Mouse (Mus musculus) midbrain, embryonic 16.5 days (tissue): ENCODE measurements at regions not wholly inside any gene's neighbourhood (a gene's known extent, or its start where the extent isn't known, plus 50 kb on each side); places are given as distances from the start of the nearest gene placed in this dataset.

Source experiments
- ATAC-seq: fragments of 200-750 bp; cut with Nextera tagmentation; 2 replicates; pipeline ENCODE4 v1.8.0; 2017; ENCODE audit warnings: moderate TSS enrichment
- H3K27ac ChIP-seq: fragments of 300-500 bp; sonication (generic); 2 replicates; pipeline ENCODE4 v1.5.1; 2014; ENCODE audit warnings: mild to moderate bottlenecking, low read length, mixed read lengths
- H3K27me3 ChIP-seq: fragments of 300-500 bp; sonication (generic); 2 replicates; pipeline ENCODE4 v1.6.1; 2014; ENCODE audit warnings: low read depth, low read length, mixed read lengths; ENCODE audit not compliant: control insufficient read depth, insufficient read depth
- H3K36me3 ChIP-seq: fragments of 300-500 bp; sonication (generic); 2 replicates; pipeline ENCODE4 v1.6.1; 2014; ENCODE audit warnings: mild to moderate bottlenecking, low read length, moderate library complexity, mixed read lengths; ENCODE audit not compliant: control insufficient read depth, insufficient read depth
- H3K4me1 ChIP-seq: fragments of 300-500 bp; sonication (generic); 2 replicates; pipeline ENCODE4 v1.6.1; 2014; ENCODE audit warnings: mild to moderate bottlenecking, low read length, mixed read lengths; ENCODE audit not compliant: control insufficient read depth, insufficient read depth
- H3K4me2 ChIP-seq: fragments of 300-500 bp; sonication (generic); 2 replicates; pipeline ENCODE4 v1.6.1; 2014; ENCODE audit warnings: mild to moderate bottlenecking, low read length, mixed read lengths
- H3K4me3 ChIP-seq: fragments of 300-500 bp; sonication (generic); 2 replicates; pipeline ENCODE4 v1.5.1; 2014; ENCODE audit warnings: low read depth, mild to moderate bottlenecking, low read length, moderate library complexity, mixed read lengths
- H3K9ac ChIP-seq: fragments of 300-500 bp; sonication (generic); 2 replicates; pipeline ENCODE4 v1.6.1; 2014; ENCODE audit warnings: low read depth, low read length, mixed read lengths
- H3K9me3 ChIP-seq: fragments of 300-500 bp; sonication (generic); replicated peaks from 2 replicates; pipeline ENCODE4 v1.6.1; 2014; ENCODE audit warnings: mild to moderate bottlenecking, low read length, mixed read lengths; ENCODE audit not compliant: control insufficient read depth, poor library complexity, severe bottlenecking
- whole genome bisulfite sequencing: fragments of 180-500 bp; shearing (Covaris S2); extraction: QIAGEN DNeasy Blood & Tissue Kit; methylation state at CpG from one replicate; pipeline ENCODE4 v1.1.7; 2014; 5-methylcytosine and 5-hydroxymethylcytosine counted together

DNA sequence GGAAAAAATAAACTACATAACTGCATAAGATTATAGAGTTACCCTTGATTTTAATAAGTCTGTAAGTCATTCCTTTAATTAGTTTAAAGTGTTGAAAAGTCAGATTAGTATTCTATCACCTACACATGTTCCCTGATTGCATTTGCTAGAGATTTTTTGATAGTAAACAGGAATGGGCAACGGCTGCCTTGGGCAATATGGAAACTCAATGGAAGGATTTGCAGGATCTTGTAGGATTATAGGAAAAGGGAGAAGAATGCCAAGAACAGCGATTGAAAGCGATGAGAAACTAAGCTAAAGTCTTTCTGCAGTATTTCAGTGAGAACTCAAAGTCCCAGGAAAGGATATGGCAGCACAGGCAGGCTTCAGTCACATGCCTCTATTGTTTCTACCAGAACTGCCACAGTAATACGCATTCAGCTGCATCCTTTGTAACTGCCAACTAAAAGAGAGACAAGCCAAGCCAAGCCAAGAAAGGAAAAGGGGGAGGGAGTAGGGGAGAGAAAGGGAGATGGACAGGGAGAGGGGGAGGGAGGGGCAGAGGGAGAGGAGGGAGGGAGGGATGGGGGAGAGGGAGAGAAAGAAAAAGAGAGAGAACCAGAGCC lies 340.3 kb downstream of the Kif16b start:
- Histone ChIP-seq H3K9me3 (no peaks in the 10 kb centered on the region), H3K9ac (no peak overlapping the region), H3K4me1 (no peaks in the 10 kb centered on the region), H3K36me3 (no peaks in the 10 kb centered on the region), H3K27me3 (no peaks in the 10 kb centered on the region), H3K27ac (no peak overlapping the region), H3K4me2 (no peak overlapping the region), H3K4me3 (no peak overlapping the region)
- ATAC-seq, result peak; percentile 87
- WGBS, result 25% methylated on average over 4 of the region's 4 CpGs

GRCm38 (mm10) chr2:142560400-142560799 lies 340.9 kb downstream of the Kif16b start:
- Histone ChIP-seq H3K4me1 (no peaks in the 10 kb centered on the region), H3K36me3 (no peaks in the 10 kb centered on the region), H3K27ac (no peak overlapping the region), H3K9me3 (no peaks in the 10 kb centered on the region), H3K9ac (no peak overlapping the region), H3K27me3 (no peaks in the 10 kb centered on the region), H3K4me2 (no peak overlapping the region), H3K4me3 (no peak overlapping the region)
- ATAC-seq, result no peak
- 46% methylated on average over 3 of the region's 3 CpGs for WGBS

DNA sequence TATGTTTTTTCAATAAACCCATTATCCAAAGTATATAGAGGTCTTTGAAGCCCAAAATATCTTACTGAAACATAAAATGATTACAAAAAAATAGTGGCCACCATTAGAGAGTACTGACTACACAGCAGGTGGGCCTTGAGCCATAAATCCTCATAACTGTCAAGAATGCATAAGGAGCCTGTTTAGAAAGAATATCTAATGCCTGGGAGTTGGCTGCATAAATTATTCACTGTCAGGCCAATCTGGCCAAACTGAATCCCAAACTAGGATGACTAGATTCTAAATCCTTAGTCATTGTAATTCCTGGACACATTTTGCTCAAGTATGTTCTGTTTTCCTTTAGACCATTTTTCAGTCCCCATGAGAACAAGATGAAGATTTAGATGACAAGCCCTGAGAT lies 341.4 kb downstream of the Kif16b start:
- Histone ChIP-seq H3K4me2 (no peak overlapping the region), H3K36me3 (no peaks in the 10 kb centered on the region)
- ATAC-seq, result no peak

GRCm38 (mm10) chr2:142554851-142555250 lies 346.5 kb downstream of the Kif16b start:
- Histone ChIP-seq H3K4me3 (no peak overlapping the region), H3K36me3 (no peaks in the 10 kb centered on the region), H3K4me1 (no peaks in the 10 kb centered on the region), H3K4me2 (no peak overlapping the region), H3K9me3 (no peaks in the 10 kb centered on the region), H3K27me3 (no peaks in the 10 kb centered on the region), H3K9ac (no peak overlapping the region), H3K27ac (no peak overlapping the region)
- WGBS, result 84% methylated on average over 2 of the region's 2 CpGs
- peak; percentile 45; the same call in 1 of the 2 replicates for ATAC-seq

More for the DNA sequence above, 341.4 kb downstream of the Kif16b start:
- Histone ChIP-seq H3K9me3 (no peaks in the 10 kb centered on the region), H3K27me3 (no peaks in the 10 kb centered on the region), H3K27ac (no peak overlapping the region), H3K9ac (no peak overlapping the region), H3K4me3 (no peak overlapping the region), H3K4me1 (no peaks in the 10 kb centered on the region)

DNA sequence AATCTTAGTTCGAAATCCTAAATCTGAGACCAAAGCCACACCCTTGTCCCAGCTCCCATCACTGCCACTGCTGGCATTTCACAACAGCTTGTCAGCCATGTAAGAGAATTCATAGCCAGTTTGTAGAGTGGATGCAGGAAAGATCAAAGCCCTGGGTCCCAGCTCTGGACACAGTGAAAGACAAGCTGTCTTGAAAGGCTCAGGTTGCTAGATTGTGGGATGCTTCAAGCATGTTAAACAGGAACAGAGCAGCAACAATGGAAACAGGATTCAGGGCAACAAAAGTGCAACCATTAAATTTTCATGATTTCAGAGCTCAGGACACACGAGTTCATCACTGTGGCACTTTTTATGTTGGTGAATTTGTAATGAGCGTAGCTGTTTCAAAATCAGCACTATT lies 349.6 kb downstream of the Kif16b start:
- Histone ChIP-seq H3K27ac (no peak overlapping the region), H3K4me3 (no peak overlapping the region), H3K9me3 (no peaks in the 10 kb centered on the region), H3K9ac (no peak overlapping the region), H3K4me2 (no peak overlapping the region), H3K36me3 (no peaks in the 10 kb centered on the region), H3K4me1 (no peaks in the 10 kb centered on the region), H3K27me3 (no peaks in the 10 kb centered on the region)
- 0 out of 2 replicates have a peak, but pooled peaks have one; percentile 56 for ATAC-seq
- WGBS, result 46% methylated on average over 3 of the region's 3 CpGs

GRCm38 (mm10) chr2:142548766-142549165 lies 352.6 kb downstream of the Kif16b start:
- no peak for ATAC-seq
- Histone ChIP-seq H3K36me3 (no peaks in the 10 kb centered on the region), H3K4me3 (no peak overlapping the region), H3K9me3 (no peaks in the 10 kb centered on the region), H3K4me1 (no peaks in the 10 kb centered on the region), H3K27me3 (no peaks in the 10 kb centered on the region), H3K4me2 (no peak overlapping the region), H3K27ac (no peak overlapping the region), H3K9ac (no peak overlapping the region)
- WGBS, result 91% methylated on average over 4 of the region's 4 CpGs

DNA sequence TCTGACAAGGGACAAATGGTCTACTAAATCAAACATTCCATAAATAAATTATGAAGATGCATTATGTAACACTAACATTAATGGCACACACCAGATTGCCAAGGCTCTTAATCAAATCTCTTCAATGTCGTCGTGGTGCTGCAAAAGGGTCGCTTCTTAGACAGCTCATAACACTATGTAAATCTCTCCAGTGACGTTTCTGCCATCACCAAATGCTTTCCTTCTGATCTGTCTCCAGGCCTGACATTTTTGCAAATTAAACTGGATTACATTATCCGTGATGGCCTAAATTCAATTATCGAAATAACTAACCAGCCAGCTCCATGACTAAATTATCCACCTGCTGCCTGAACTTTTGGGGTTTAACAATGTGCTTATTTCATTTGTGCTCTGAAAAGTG lies 356.4 kb downstream of the Kif16b start:
- WGBS, result 48% methylated on average over 6 of the region's 6 CpGs
- H3K9ac ChIP-seq, result no peak overlapping the region
- no peaks in the 10 kb centered on the region for H3K27me3 ChIP-seq
- H3K9me3 ChIP-seq, result no peaks in the 10 kb centered on the region
- no peak overlapping the region for H3K4me3 ChIP-seq
- ATAC-seq, result 0 out of 2 replicates have a peak, but pooled peaks have one; percentile 51
- no peak overlapping the region for H3K27ac ChIP-seq
- no peaks in the 10 kb centered on the region for H3K36me3 ChIP-seq
- no peaks in the 10 kb centered on the region for H3K4me1 ChIP-seq
- no peak overlapping the region for H3K4me2 ChIP-seq

DNA sequence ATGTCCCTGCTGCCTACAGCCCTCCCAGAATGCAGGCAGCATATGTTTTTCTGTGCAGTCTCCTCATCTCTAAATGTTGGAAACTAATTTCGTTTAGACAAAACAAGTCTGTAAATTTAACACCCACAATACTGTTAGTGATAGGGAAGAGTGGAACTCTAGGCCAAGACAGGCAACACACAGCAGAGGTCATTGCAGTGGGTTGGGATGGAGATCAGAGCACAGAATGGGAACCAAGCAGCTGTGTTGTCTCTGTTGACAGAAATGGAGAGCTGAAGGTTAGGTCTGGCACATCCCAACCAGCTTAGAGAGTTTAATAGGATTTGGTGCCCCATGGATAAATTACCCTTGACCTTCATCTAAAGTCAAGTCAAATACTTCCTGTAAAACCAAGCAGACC lies 361.4 kb downstream of the Kif16b start:
- Histone ChIP-seq H3K27me3 (no peaks in the 10 kb centered on the region), H3K9ac (no peak overlapping the region), H3K27ac (no peak overlapping the region), H3K36me3 (no peaks in the 10 kb centered on the region), H3K4me1 (no peaks in the 10 kb centered on the region), H3K4me2 (no peak overlapping the region), H3K4me3 (no peak overlapping the region), H3K9me3 (no peaks in the 10 kb centered on the region)
- no peak for ATAC-seq
- WGBS, result 51% methylated on average over 1 of the region's 1 CpGs

DNA sequence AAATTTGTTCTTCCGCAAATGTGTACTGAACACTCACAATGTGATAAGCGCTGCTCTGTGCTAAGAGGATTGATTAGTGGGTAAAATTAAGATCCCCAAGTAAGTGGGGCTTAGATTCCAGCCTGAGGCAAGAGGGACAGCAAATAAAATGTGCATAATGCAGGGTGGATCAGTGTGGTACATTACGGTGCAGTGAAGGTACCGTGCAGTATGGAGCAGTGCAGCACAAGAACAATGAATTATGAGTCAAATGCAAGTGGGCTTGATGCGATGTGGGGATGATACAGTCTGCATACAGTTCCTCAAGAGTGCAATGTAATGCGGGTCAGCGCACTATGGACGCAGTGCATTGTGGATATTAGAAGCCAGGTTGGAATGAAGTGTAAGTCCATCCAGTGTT lies 367.8 kb downstream of the Kif16b start:
- 80% methylated on average over 8 of the region's 8 CpGs for WGBS

More for the DNA sequence above, 367.8 kb downstream of the Kif16b start:
- Histone ChIP-seq H3K4me3 (no peak overlapping the region), H3K36me3 (no peaks in the 10 kb centered on the region), H3K9me3 (no peaks in the 10 kb centered on the region), H3K27me3 (no peaks in the 10 kb centered on the region), H3K4me1 (no peaks in the 10 kb centered on the region), H3K9ac (no peak overlapping the region), H3K27ac (peak overlapping the region; percentile 29; the same call in 1 of the 2 replicates), H3K4me2 (no peak overlapping the region)
- peak; percentile 62; the same call in 1 of the 2 replicates for ATAC-seq
